Mouse (Mus musculus): ENCODE results near the gene Relb.
"Not testable (repeated sequence)": the region's sequence is repeated elsewhere in the genome, so short reads cannot be mapped to it uniquely, and the experiment has no call there.

Relb gene

DNA sequence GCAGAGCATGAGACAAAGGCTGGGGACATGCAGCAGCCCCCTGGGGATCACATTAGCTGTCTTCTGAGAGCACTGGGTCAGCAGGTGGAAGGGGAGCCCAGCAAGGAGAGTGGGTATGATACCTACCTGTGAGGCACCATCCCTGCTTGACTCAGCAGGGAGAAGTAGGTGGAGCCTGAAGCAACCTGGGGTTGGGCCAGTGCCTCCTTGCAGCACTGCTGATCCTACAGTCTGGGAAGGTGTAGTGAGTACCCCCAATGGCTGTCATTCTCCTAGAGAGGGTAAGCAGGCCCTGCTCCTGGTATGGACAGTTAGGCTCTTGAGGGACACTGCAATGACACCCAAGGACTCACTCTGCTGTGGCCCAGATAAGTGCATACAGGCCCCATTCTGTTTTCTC is 3.0 kb upstream of the Relb start:
- DNase-seq (ENCODE audit: low spot score in 2 of 2): no peak

DNA sequence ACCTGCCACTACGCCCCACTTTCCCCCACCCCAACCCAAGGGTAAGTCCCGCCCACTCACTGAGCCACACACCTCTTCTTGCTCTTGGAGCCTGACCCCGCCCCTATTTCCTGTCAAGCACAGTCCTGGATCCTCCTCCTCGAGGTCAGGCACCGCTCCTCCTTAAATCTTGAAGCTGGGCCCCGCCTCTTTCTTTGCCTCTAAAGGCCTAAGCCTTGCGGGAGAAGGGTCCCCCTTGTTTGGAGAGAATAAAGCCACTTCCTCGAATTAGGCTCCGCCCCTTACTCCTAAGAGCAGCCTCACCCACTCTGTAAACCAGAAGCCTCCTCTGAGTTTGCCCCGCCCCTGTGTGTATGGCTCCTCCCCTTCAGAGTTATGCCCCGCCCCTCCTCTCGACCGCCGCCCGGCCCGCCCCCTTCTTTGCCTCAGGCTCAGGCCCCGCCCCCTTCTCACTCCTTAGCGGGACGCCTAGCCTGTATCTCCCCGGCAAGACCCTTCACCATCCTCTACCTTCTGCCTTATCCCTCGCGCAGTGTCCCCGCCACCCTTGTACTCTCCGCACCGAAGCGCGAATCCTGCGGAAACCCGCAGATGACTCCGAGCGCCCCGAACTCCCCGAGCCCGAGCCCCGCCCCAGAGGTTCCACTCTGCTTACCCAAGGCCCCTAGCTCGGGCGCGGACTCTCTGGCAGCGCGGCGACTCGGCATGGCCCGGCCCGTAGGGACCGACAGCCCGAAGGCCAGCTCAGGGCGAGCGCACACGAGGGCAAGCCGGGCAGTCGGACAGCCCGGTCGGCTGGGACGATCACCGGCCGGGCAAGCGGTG is 490 bp downstream of the Relb start:
- DNase-seq (ENCODE audit: low spot score in 2 of 2): peak; percentile 98

DNA sequence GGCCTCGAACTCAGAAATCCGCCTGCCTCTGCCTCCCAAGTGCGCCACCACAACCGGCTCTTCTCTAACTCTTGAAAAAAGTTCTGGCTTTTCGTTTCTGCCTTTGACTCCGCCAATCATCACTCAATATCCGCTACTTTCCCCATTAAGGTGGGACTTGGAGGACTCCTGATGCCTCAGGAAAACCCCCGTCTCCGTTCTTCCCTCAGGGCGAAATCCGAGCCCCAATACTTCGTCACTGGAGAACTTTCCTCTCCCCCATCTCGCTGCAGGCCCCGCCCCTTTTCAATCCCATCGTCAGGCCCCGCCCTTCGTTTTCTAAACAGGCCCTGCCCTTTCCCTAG is 1.1 kb downstream of the Relb start:
- DNase-seq (ENCODE audit: low spot score in 2 of 2): no peak

DNA sequence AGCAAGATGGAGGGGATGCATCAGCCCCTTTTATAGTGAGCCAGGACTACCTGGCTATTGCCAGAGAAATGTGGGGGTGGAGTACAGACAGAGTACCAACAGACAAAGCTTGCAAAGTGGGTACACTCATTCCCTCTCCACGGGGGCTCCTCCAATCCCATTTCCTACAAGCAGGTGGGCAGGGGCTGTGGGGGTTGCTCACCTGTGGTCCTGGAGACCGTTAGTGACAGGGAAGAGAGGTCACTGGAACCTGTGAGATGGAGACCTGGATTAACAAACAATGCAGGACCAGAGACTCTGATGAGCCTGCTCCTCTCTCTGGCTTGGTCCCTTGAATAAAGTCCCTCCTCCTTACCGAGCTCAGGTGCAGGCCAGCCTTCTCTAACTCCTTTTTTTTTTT is 1.5 kb downstream of the Relb start:
- DNase-seq (ENCODE audit: low spot score in 2 of 2): no peak

GRCm38 (mm10) chr7:19623433-19623832 is 5.8 kb downstream of the Relb start:
- DNase-seq (ENCODE audit: low spot score in 2 of 2): no peak

DNA sequence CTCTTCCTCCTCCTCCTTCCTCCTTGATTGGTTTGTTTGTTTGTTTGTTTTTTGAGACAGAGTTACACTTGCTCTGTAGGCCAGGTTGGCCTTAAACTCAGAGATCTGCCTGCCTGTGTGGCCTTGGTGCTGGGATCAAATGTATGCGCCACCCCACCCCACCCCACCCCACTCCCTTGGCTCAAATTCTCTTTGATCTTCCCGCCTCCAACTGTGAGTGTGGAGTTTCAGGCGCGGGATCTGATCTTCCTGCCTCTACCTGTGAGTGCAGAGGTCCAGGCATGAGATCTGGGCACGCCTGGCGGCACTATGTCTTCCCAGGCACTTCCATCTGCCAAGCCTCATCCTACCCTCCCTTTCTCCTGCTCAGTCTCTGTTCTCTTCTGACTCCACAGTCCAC is 7.0 kb downstream of the Relb start:
- no peak for DNase-seq (ENCODE audit: low spot score in 2 of 2)

DNA sequence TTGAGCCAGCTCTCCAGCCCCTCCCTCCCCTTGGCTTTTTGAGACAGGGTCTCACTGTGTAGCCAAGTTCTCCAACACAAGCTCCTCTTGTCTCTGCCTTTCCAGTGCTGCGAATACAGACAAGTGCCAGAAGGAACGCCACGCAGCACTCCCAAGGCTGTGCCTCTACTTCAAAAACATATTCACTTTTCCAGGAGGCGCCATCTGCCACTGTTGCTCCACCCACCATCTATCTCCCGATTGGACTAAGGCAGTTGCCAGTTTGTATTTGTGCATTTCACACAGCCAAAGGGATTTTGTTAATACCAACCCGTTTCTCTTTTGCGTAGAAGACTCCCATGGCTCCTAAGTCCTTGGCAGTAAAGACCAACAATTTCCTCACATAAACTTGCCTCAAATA is 8.4 kb downstream of the Relb start:
- no peak for DNase-seq (ENCODE audit: low spot score in 2 of 2)

DNA sequence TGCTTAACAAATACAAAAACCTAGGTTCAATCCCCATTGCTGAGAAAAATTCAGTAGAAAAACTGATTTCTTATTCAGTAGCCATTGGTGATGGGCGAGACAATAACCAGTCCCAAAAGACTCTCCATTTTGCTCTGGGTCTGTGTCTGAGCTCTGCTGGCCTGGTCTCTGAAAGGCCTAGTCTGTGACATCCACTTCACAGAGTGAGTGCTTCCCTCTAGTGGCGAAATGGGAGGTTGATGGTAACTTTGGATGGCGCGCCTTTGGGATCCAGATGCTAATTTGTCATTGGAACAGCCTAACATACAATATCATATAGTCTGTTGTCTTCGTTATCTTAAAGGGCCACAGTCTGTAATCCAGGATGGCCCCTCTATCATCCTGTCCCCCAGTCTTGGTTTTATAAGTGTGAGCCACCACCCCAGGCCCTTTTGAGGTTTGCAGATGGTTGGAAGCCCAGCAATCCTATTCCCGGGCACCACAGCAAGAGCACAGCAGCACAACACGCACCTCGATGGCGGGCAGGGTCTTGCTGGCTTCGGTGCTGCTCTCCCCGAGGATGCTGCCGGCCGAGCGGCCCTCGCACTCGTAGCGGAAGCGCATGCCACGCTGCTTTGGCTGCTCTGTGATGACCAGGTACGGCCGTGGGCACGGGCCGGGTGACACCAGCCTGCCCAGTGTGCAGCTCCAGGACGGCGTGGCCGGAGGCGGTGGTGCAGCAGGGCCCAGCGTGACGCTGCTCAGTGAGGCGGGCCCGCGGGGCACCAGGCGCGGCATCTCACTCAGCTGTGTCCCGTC is 10.0 kb downstream of the Relb start:
- peak; percentile 61 to 74 for DNase-seq (ENCODE audit: low spot score in 2 of 2)

GRCm38 (mm10) chr7:19615036-19615577 is 14.1 kb downstream of the Relb start:
- DNase-seq (ENCODE audit: low spot score in 2 of 2): peak in 1 of 2 experiments; percentile 64

DNA sequence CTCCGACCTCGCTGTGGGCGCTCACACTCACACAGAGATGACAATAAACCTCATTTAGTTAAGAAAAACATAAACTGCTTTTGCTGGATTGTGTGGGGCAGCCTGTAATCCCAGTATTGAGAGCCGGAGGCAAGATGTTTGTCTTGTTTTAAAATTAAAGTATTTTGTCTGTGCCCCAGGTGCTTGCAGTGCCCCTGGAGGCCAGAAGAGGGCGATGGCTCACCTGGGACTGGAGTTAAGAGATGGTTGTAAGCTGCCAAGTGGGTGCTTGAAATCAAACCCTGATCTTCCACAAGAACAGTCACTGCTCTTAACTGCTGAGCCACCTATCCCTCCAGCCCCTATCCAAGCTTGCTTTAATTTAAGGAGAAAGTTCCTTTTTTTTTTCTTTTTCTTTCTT is 18.3 kb downstream of the Relb start:
- DNase-seq (ENCODE audit: low spot score in 2 of 2): no peak

GRCm38 (mm10) chr7:19609641-19610332 is 19.5 kb downstream of the Relb start:
- DNase-seq (ENCODE audit: low spot score in 2 of 2): no peak

DNA sequence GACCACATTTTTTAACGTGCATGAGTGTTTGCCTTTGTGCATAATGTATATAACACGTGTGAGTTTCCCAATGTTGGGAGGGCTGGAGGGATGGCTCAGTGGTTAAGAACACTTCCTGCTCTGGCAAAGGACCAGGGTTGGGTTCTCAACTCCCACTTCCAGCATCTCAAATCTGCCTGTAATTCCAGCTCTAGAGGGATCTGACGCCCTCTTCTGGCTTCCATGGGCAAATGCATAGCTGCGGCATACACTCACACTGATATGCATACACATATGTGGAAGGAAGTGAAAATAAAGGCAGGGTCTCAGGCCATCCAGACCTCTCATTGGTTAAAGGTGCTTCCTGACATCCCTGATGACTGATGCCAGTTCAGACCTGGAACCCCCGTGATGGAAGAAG is 21.9 kb downstream of the Relb start:
- DNase-seq (ENCODE audit: low spot score in 2 of 2): no peak

DNA sequence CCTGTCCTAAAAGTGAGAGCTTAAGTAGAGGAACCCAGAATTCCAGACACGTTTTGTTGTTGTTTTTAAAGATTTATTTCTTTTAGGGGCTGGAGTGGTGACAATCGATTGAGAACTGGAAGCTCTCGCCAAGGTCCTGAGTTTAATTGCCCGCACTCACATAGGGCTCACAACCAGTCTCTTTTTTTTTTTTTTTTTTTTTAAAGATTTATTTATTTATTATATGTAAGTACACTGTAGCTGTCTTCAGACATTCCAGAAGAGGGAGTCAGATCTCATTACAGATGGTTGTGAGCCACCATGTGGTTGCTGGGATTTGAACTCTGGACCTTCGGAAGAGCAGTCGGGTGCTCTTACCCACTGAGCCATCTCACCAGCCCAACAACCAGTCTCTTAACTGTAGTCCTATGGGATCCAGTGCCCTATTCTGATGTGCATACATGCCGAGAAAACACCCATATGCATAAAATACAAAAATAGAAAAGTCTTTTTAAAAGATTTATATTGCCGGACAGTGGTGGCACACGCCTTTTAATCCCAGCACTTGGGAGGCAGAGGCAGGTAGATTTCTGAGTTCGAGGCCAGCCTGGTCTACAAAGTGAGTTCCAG is 24.5 kb downstream of the Relb start:
- not testable (repeated sequence) for DNase-seq (ENCODE audit: low spot score in 2 of 2)

- peak; percentile 94 to 96 for DNase-seq (ENCODE audit: low spot score in 2 of 2)
These were observed 25.2 kb downstream of the Relb start, which contains the start of gene Clasrp for GRCm38 (mm10) chr7:19603849-19604605. Clasrp (minus strand) TSS chr7:19604486.

DNA sequence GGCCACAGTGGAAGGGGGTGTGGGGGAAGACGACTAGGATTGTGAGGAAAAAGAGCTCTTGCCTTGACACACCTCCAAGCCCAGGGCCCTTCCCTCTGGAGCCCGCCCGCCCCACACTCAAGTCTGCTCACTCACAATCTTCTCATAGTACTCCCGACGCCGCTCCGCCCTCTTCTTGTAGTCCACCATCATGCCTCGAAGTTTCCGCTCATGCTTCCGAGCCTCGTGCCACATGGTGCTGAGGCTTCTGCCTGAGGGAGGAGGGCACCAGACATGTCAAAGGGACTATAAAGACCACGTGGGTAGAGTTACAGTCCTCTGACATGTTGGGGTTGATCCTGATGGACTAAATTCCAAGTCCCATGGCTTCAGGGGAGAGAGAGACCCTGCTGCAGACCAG is 26.2 kb downstream of the Relb start:
- DNase-seq (ENCODE audit: low spot score in 2 of 2): no peak

- no peak for DNase-seq (ENCODE audit: low spot score in 2 of 2)
These were observed 28.7 kb downstream of the Relb start for GRCm38 (mm10) chr7:19600562-19600961.

- DNase-seq (ENCODE audit: low spot score in 2 of 2): no peak
These were observed 36.0 kb downstream of the Relb start for GRCm38 (mm10) chr7:19593061-19593730.

- DNase-seq (ENCODE audit: low spot score in 2 of 2): peak; percentile 67 to 82
These were observed 39.3 kb downstream of the Relb start for GRCm38 (mm10) chr7:19589917-19590316.

DNA sequence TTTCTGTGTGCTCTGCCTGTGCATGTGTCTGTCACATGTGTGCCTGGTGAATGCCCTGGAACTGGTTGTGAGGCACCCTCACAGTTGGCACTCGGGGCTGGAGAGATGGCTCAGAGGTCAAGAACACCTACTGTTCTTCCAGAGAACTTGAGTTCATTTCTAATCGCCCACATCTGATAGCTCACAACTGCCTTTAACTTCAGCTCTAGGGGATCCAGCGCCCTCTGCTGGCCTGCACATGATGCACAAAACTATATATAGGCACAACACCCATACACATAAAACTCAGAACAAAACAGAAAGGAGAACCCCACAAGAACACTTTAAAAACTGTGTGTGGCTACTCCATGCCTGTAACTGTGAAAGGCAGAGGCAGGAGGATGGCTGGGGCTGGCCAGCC is 40.0 kb downstream of the Relb start:
- DNase-seq (ENCODE audit: low spot score in 2 of 2): peak; percentile 20 to 55

GRCm38 (mm10) chr7:19586269-19586668 is 43.0 kb downstream of the Relb start:
- DNase-seq (ENCODE audit: low spot score in 2 of 2): no peak
